Mouse (Mus musculus): Measurements from ENCODE around the gene Large1. TPM values are rescaled to one million over a fixed set of nuclear protein-coding genes. Genes with fewer than 3 reads are reported as not detected.

Large1 gene
- polyA plus RNA-seq, 1 experiment from 2014 or later: 68.6 TPM

- in situ Hi-C loops (cut with MboI; ENCODE audit: low pct_unique_long_range_greater_than_20kb): no loop called here
- ATAC-seq (no peak), DNase-seq (ENCODE audit: low read depth, low spot score) (no peak)
- CTCF ChIA-PET: interaction anchor here (1.7 kb wide), 1 partner anchor 194 kb away, joined by 6 read pairs; no protein-coding TSS in a partner anchor
- POLR2A ChIA-PET: no interaction called here
- no peaks in the 10 kb centered on the region for H3K27me3 ChIP-seq
- TF ChIP-seq CTCF (IDR thresholded peaks at IDR 0.05): peak; percentile 66
Observed at GRCm38 (mm10) chr8:73201854-73202253, 151.5 kb downstream of the Large1 start.

- in situ Hi-C loops (cut with MboI; ENCODE audit: low pct_unique_long_range_greater_than_20kb): no loop called here
- ATAC-seq: peak; percentile 11
- no peak for DNase-seq (ENCODE audit: low read depth, low spot score)
- ChIA-PET POLR2A (no interaction called here), CTCF (interaction anchor here (1.3 kb wide), 1 partner anchor 15 kb away, joined by 3 read pairs; no protein-coding TSS in a partner anchor)
- H3K27me3 ChIP-seq: no peaks in the 10 kb centered on the region
- TF ChIP-seq CTCF (IDR thresholded peaks at IDR 0.05): no peak
Observed at GRCm38 (mm10) chr8:73197714-73198113, 155.6 kb downstream of the Large1 start.

- ChIA-PET POLR2A (no interaction called here), CTCF (interaction anchor here (0.6 kb wide), 1 partner anchor 111 kb away, joined by 3 read pairs; no protein-coding TSS in a partner anchor)
- in situ Hi-C loops (cut with MboI; ENCODE audit: low pct_unique_long_range_greater_than_20kb): no loop called here
- no peak for TF ChIP-seq CTCF (IDR thresholded peaks at IDR 0.05)
- no peak for DNase-seq (ENCODE audit: low read depth, low spot score)
- ATAC-seq: peak; percentile 87
- no peaks in the 10 kb centered on the region for H3K27me3 ChIP-seq
Observed at GRCm38 (mm10) chr8:73188684-73189083, 164.7 kb downstream of the Large1 start.

GRCm38 (mm10) chr8:73187381-73187780, 166.0 kb downstream of the Large1 start:
- in situ Hi-C loops (cut with MboI; ENCODE audit: low pct_unique_long_range_greater_than_20kb): no loop called here
- POLR2A ChIA-PET: no interaction called here
- TF ChIP-seq CTCF (IDR thresholded peaks at IDR 0.05): no peak

GRCm38 (mm10) chr8:73178434-73178833, 174.9 kb downstream of the Large1 start:
- ChIA-PET POLR2A (interaction anchor here (0.7 kb wide), 1 partner anchor 45 kb away, joined by 3 read pairs; no protein-coding TSS in a partner anchor), CTCF (interaction anchor here (1.0 to 2.0 kb wide), 2 partner anchors 15 to 55 kb away, joined by 3 to 8 read pairs; no protein-coding TSS in a partner anchor)
- in situ Hi-C loops (cut with MboI; ENCODE audit: low pct_unique_long_range_greater_than_20kb): no loop called here
- no peak for TF ChIP-seq CTCF (IDR thresholded peaks at IDR 0.05)
- DNase-seq (ENCODE audit: low read depth, low spot score) (peak; percentile 64), ATAC-seq (peak; percentile 99)
- no peaks in the 10 kb centered on the region for H3K27me3 ChIP-seq

More at GRCm38 (mm10) chr8:73187381-73187780, 166.0 kb downstream of the Large1 start:
- CTCF ChIA-PET: interaction anchor here (0.7 to 1.2 kb wide), 2 partner anchors 66 to 180 kb away, joined by 3 read pairs; no protein-coding TSS in a partner anchor
- ATAC-seq: no peak
- no peak for DNase-seq (ENCODE audit: low read depth, low spot score)
- no peaks in the 10 kb centered on the region for H3K27me3 ChIP-seq

- POLR2A ChIA-PET: no interaction called here
- ATAC-seq (no peak), DNase-seq (ENCODE audit: low read depth, low spot score) (no peak)
- CTCF ChIA-PET: no interaction called here
- H3K27me3 ChIP-seq: no peaks in the 10 kb centered on the region
- no peak for TF ChIP-seq CTCF (IDR thresholded peaks at IDR 0.05)
- in situ Hi-C loops (cut with MboI; ENCODE audit: low pct_unique_long_range_greater_than_20kb): loop anchor here (5.0 kb wide), 1 partner anchor 35 kb away; no protein-coding TSS in a partner anchor
Observed at GRCm38 (mm10) chr8:73172661-73173060, 180.7 kb downstream of the Large1 start.

GRCm38 (mm10) chr8:73161994-73162393, 191.3 kb downstream of the Large1 start:
- CTCF ChIA-PET: interaction anchor here (1.2 to 1.8 kb wide), 6 partner anchors 15 to 194 kb away, joined by 3 to 4 read pairs (median 4); no protein-coding TSS in a partner anchor
- DNase-seq (ENCODE audit: low read depth, low spot score) (no peak), ATAC-seq (peak; percentile 62)
- no peak for TF ChIP-seq CTCF (IDR thresholded peaks at IDR 0.05)
- in situ Hi-C loops (cut with MboI; ENCODE audit: low pct_unique_long_range_greater_than_20kb): no loop called here
- POLR2A ChIA-PET: no interaction called here
- no peaks in the 10 kb centered on the region for H3K27me3 ChIP-seq

GRCm38 (mm10) chr8:73161564-73161963, 191.8 kb downstream of the Large1 start:
- POLR2A ChIA-PET: no interaction called here
- DNase-seq (ENCODE audit: low read depth, low spot score) (no peak), ATAC-seq (no peak)
- H3K27me3 ChIP-seq: no peaks in the 10 kb centered on the region
- no peak for TF ChIP-seq CTCF (IDR thresholded peaks at IDR 0.05)
- in situ Hi-C loops (cut with MboI; ENCODE audit: low pct_unique_long_range_greater_than_20kb): no loop called here
- CTCF ChIA-PET: interaction anchor here (0.9 to 1.8 kb wide), 5 partner anchors 26 to 194 kb away, joined by 3 to 4 read pairs (median 3); no protein-coding TSS in a partner anchor

- in situ Hi-C loops (cut with MboI; ENCODE audit: low pct_unique_long_range_greater_than_20kb): no loop called here
Observed at GRCm38 (mm10) chr8:73160945-73161344, 192.4 kb downstream of the Large1 start.

GRCm38 (mm10) chr8:73147236-73147635, 206.1 kb downstream of the Large1 start:
- no peak for TF ChIP-seq CTCF (IDR thresholded peaks at IDR 0.05)
- no peaks in the 10 kb centered on the region for H3K27me3 ChIP-seq
- DNase-seq (ENCODE audit: low read depth, low spot score): no peak
- ChIA-PET CTCF (interaction anchor here (0.8 to 1.2 kb wide), 2 partner anchors 11 to 15 kb away, joined by 3 to 4 read pairs; no protein-coding TSS in a partner anchor), POLR2A (no interaction called here)
- in situ Hi-C loops (cut with MboI; ENCODE audit: low pct_unique_long_range_greater_than_20kb): no loop called here
- ATAC-seq: no peak

More at GRCm38 (mm10) chr8:73160945-73161344, 192.4 kb downstream of the Large1 start:
- ATAC-seq (no peak), DNase-seq (ENCODE audit: low read depth, low spot score) (no peak)
- no peak for TF ChIP-seq CTCF (IDR thresholded peaks at IDR 0.05)
- H3K27me3 ChIP-seq: no peaks in the 10 kb centered on the region
- CTCF ChIA-PET: interaction anchor here (0.9 to 1.4 kb wide), 3 partner anchors 27 to 195 kb away, joined by 3 read pairs; no protein-coding TSS in a partner anchor
- POLR2A ChIA-PET: no interaction called here

- TF ChIP-seq CTCF (IDR thresholded peaks at IDR 0.05): no peak
- DNase-seq (ENCODE audit: low read depth, low spot score): no peak
- in situ Hi-C loops (cut with MboI; ENCODE audit: low pct_unique_long_range_greater_than_20kb): no loop called here
- CTCF ChIA-PET: interaction anchor here (0.7 to 1.1 kb wide), 3 partner anchors 9 to 62 kb away, joined by 3 read pairs; no protein-coding TSS in a partner anchor
- POLR2A ChIA-PET: no interaction called here
- ATAC-seq: no peak
- H3K27me3 ChIP-seq: no peaks in the 10 kb centered on the region
Observed at GRCm38 (mm10) chr8:73142660-73143395, 210.5 kb downstream of the Large1 start.
